In the genomic region with DNA sequence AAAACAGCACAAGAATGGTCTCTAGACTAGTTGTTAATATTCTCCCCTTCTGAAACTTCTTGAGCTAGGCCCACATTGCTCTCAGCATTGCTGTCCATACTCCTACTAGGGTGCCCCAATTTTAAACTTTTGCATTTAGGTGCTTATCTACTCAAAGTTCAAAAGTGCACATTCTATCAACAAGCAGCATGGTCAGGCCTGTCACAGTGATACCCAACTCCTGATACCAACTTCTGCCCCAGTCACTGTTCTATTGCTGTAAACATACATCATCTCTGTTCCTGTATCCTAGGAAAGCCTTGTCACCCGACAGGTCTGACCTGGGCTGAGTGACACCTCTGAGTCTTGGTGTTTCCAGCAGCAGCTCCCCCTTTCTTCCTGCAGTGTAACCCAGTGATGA, we compare ENCODE assay signal across 30 mouse cellular contexts. TPM values are rescaled to one million over a fixed set of nuclear protein-coding genes. Genes with fewer than 3 reads are reported as not detected.
DNase-seq lines count a peak whose midpoint lies in the region; ATAC-seq lines count a peak whose summit lies in the region.
"Had no signal": no experiment of that assay in that cellular context is flagged by ENCODE, and none has a peak within 500 bp of the region (broad histone marks: within the 10 kb centered on the region; RNA-seq: fewer than 3 reads in every experiment).

No protein-coding gene starts in this region.

- no peak overlapping the region for H3K4me3 ChIP-seq in liver, embryonic 11.5 days (ENCODE audit: low read depth, low read length)
- peak overlapping the region; percentile 14 for H3K4me3 ChIP-seq in megakaryocyte, embryonic 14.5 days (replicated peaks)
- H3K4me3 ChIP-seq in liver, embryonic 15.5 days (replicated peaks), result no peak overlapping the region
- H3K4me3 ChIP-seq: embryonic facial prominence, embryonic 13.5 days; embryonic facial prominence, embryonic 15.5 days; erythroblast, embryonic 14.5 days; forebrain, embryonic 10.5 days; forebrain, embryonic 12.5 days had no signal

- no peaks in the 10 kb centered on the region for H3K9me3 ChIP-seq in liver, embryonic 11.5 days (ENCODE audit: control insufficient read depth, low read length)
- peaks cover 9% of the 10 kb centered on the region; the same call in 1 of the 2 replicates for H3K9me3 ChIP-seq in megakaryocyte, embryonic 14.5 days
- H3K9me3 ChIP-seq in liver, embryonic 15.5 days (replicated peaks), result no peaks in the 10 kb centered on the region
- H3K9me3 ChIP-seq: embryonic facial prominence, embryonic 13.5 days; embryonic facial prominence, embryonic 15.5 days; forebrain, embryonic 10.5 days; forebrain, embryonic 12.5 days; G1E had no signal

- no peak for DNase-seq in liver, embryonic 11.5 days (ENCODE audit: low spot score)
- no peak for DNase-seq in liver
- no peak for DNase-seq in cerebellum, postnatal 14 days
- no peak for DNase-seq in heart, adult 9 months (ENCODE audit: low spot score in 2 of 2)
- DNase-seq: adrenal gland, adult 8-10 months; adrenal gland, postnatal 14 days; adrenal gland, postnatal 36 days; B cell, adult 2 months; cerebellum, adult 11-12 months; cerebellum, adult 2 months; cerebellum, adult 9-10 months; cerebellum, postnatal 10 days; cerebellum, postnatal 36 days; embryo, embryonic 11 days had no signal

- 0 out of 2 replicates have a peak overlapping the region, but pooled peaks have one; percentile 14 for H3K9ac ChIP-seq in liver, embryonic 11.5 days (ENCODE audit: low read depth, low read length)
- H3K9ac ChIP-seq in liver, embryonic 15.5 days, result no peak overlapping the region
- H3K9ac ChIP-seq: embryonic facial prominence, embryonic 13.5 days; embryonic facial prominence, embryonic 15.5 days; forebrain, embryonic 12.5 days had no signal

- peaks cover 24% of the 10 kb centered on the region for H3K4me1 ChIP-seq in liver, embryonic 11.5 days (replicated peaks; ENCODE audit: control insufficient read depth, insufficient read depth, low read length)
- peaks cover 80% of the 10 kb centered on the region for H3K4me1 ChIP-seq in megakaryocyte, embryonic 14.5 days
- H3K4me1 ChIP-seq in liver, embryonic 15.5 days (replicated peaks), result peaks cover 32% of the 10 kb centered on the region
- H3K4me1 ChIP-seq: embryonic facial prominence, embryonic 13.5 days; embryonic facial prominence, embryonic 15.5 days; forebrain, embryonic 10.5 days; forebrain, embryonic 12.5 days had no signal

- WGBS in liver, embryonic 11.5 days, result 60% methylated on average over 1 of the region's 1 CpGs
- 26% methylated on average over 1 of the region's 1 CpGs for WGBS in liver, embryonic 15.5 days (ENCODE audit: insufficient replicate concordance)

- peak overlapping the region; percentile 48 for H3K27ac ChIP-seq in liver, embryonic 11.5 days (ENCODE audit: low read depth, low read length)
- peak overlapping the region; percentile 48 for H3K27ac ChIP-seq in liver, embryonic 15.5 days (replicated peaks)
- H3K27ac ChIP-seq: embryonic facial prominence, embryonic 13.5 days; embryonic facial prominence, embryonic 15.5 days; forebrain, embryonic 10.5 days; forebrain, embryonic 12.5 days had no signal

- no peak overlapping the region for H3K4me2 ChIP-seq in liver, embryonic 11.5 days
- no peak overlapping the region for H3K4me2 ChIP-seq in liver, embryonic 15.5 days
- H3K4me2 ChIP-seq: embryonic facial prominence, embryonic 13.5 days; embryonic facial prominence, embryonic 15.5 days; forebrain, embryonic 12.5 days had no signal

- H3K36me3 ChIP-seq in liver, embryonic 11.5 days (ENCODE audit: control insufficient read depth, insufficient read depth, low read length), result no peaks in the 10 kb centered on the region
- H3K36me3 ChIP-seq in megakaryocyte, embryonic 14.5 days (replicated peaks; ENCODE audit: low read length), result peaks cover 26% of the 10 kb centered on the region
- H3K36me3 ChIP-seq in liver, embryonic 15.5 days (replicated peaks), result no peaks in the 10 kb centered on the region
- H3K36me3 ChIP-seq: embryonic facial prominence, embryonic 13.5 days; embryonic facial prominence, embryonic 15.5 days; forebrain, embryonic 10.5 days; forebrain, embryonic 12.5 days; G1E had no signal

- peak; percentile 33 for ATAC-seq in liver, embryonic 11.5 days (replicated peaks; ENCODE audit: low FRiP score)
- no peak for ATAC-seq in megakaryocyte, adult 5-6 weeks (ENCODE audit: poor library complexity, severe bottlenecking)
- ATAC-seq in liver, embryonic 15.5 days (ENCODE audit: insufficient read depth), result peak; percentile 51; the same call in 1 of the 2 replicates
- ATAC-seq: activated CD4-positive, CD25-positive, alpha-beta regulatory T cell, adult 4 months; CD4-positive, CD25-positive, alpha-beta regulatory T cell, adult 4 months; forebrain, embryonic 14.5 days; Patski had no signal

- H3K27me3 ChIP-seq in liver, embryonic 11.5 days (replicated peaks; ENCODE audit: control insufficient read depth, insufficient read depth, low read length), result no peaks in the 10 kb centered on the region
- H3K27me3 ChIP-seq in megakaryocyte, embryonic 14.5 days (replicated peaks), result no peaks in the 10 kb centered on the region
- H3K27me3 ChIP-seq in liver, embryonic 15.5 days, result no peaks in the 10 kb centered on the region
- H3K27me3 ChIP-seq: embryonic facial prominence, embryonic 13.5 days; embryonic facial prominence, embryonic 15.5 days; forebrain, embryonic 12.5 days had no signal

RNA-seq across cellular contexts. Expression of gene Mapre1, which starts 18.0 kb away (rescaled TPM):
- 235 and 274 TPM in 2 replicates for polyA plus RNA-seq in liver, embryonic 11.5 days (2014; fragmentation: Nextera tagmentation; extraction: Ambion mirVana)
- polyA plus RNA-seq in megakaryocyte, embryonic 14.5 days (2012; ENCODE audit: insufficient read depth, low replicate concordance), result 4.1 TPM in 1 of 2 replicates, not detected in the other
- 130 and 155 TPM in 2 replicates for total RNA-seq in megakaryocyte, adult 5-6 weeks (2015)
- total RNA-seq in megakaryocyte, adult 5-6 weeks (2017), result 180 and 181 TPM in 2 replicates
- polyA plus RNA-seq in liver, embryonic 15.5 days (2015; fragmentation: Nextera tagmentation; extraction: Ambion mirVana), result 99.0 and 111 TPM in 2 replicates

RNA-seq across cellular contexts. Expression of gene Dnmt3c, which starts 26.6 kb away (rescaled TPM):
- polyA plus RNA-seq in liver, embryonic 11.5 days (2014; fragmentation: Nextera tagmentation; extraction: Ambion mirVana), result 0.49 and 0.77 TPM in 2 replicates
- polyA plus RNA-seq in megakaryocyte, embryonic 14.5 days (2012; ENCODE audit: insufficient read depth, low replicate concordance), result 0.18 TPM in 1 of 2 replicates, not detected in the other
- not detected in 2 replicates for total RNA-seq in megakaryocyte, adult 5-6 weeks (2015)
- not detected in 2 replicates for total RNA-seq in megakaryocyte, adult 5-6 weeks (2017)
- polyA plus RNA-seq in liver, embryonic 15.5 days (2015; fragmentation: Nextera tagmentation; extraction: Ambion mirVana), result 0.67 and 0.81 TPM in 2 replicates
- total RNA-seq: adrenal gland, adult 18-20 months; adrenal gland, adult 8-10 months; adrenal gland, postnatal 14 days; adrenal gland, postnatal 36 days; common myeloid progenitor, adult 5-6 weeks; G1E had no signal
- polyA plus RNA-seq: activated CD4-positive, CD25-positive, alpha-beta regulatory T cell, adult 4 months; CD4-positive, CD25-positive, alpha-beta regulatory T cell, adult 4 months; embryonic facial prominence, embryonic 11.5 days; embryonic facial prominence, embryonic 13.5 days; embryonic facial prominence, embryonic 15.5 days; erythroblast, embryonic 14.5 days; forebrain, embryonic 10.5 days; forebrain, embryonic 12.5 days had no signal

RNA-seq across cellular contexts. Expression of gene Efcab8, which starts 56.6 kb away (rescaled TPM):
- 0.07 TPM in 1 of 2 replicates, not detected in the other for polyA plus RNA-seq in liver, embryonic 11.5 days (2014; fragmentation: Nextera tagmentation; extraction: Ambion mirVana)
- polyA plus RNA-seq in megakaryocyte, embryonic 14.5 days (2012; ENCODE audit: insufficient read depth, low replicate concordance), result 1.1 TPM in 1 of 2 replicates, not detected in the other
- 0.11 TPM in 1 of 2 replicates, not detected in the other for total RNA-seq in megakaryocyte, adult 5-6 weeks (2015)
- not detected in 2 replicates for total RNA-seq in megakaryocyte, adult 5-6 weeks (2017)
- polyA plus RNA-seq in liver, embryonic 15.5 days (2015; fragmentation: Nextera tagmentation; extraction: Ambion mirVana), result 0.07 and 0.08 TPM in 2 replicates
- total RNA-seq: adrenal gland, postnatal 14 days; common myeloid progenitor, adult 5-6 weeks had no signal
- polyA plus RNA-seq: CD4-positive, CD25-positive, alpha-beta regulatory T cell, adult 4 months; embryonic facial prominence, embryonic 11.5 days; embryonic facial prominence, embryonic 13.5 days; embryonic facial prominence, embryonic 15.5 days; forebrain, embryonic 10.5 days; forebrain, embryonic 12.5 days; forebrain, embryonic 14.5 days; G1E had no signal

Comparison
In these comparisons a context has a peak if more than half of its experiments do, and no peak if none do; other contexts are left out.
1. RNA of gene Mapre1, which starts 18.0 kb away (polyA plus RNA-seq): 235 to 274 TPM in liver, embryonic 11.5 days and 99.0 to 111 TPM in liver, embryonic 15.5 days; 4.1 TPM in megakaryocyte, embryonic 14.5 days; every median in the first group is over 10 times any median in the second.